Comparison of ENCODE assay signal across 13 mouse cellular contexts in genomic region chr5:137539291-137539801, GRCm38 (mm10). TPM values are rescaled to one million over a fixed set of nuclear protein-coding genes. Genes with fewer than 3 reads are reported as not detected.
DNase-seq lines count a peak whose midpoint lies in the region; ATAC-seq and TF ChIP-seq lines count a peak whose summit lies in the region.
"Had no signal": no experiment of that assay in that cellular context is flagged by ENCODE, and none has a peak within 500 bp of the region (broad histone marks: within the 10 kb centered on the region; RNA-seq: fewer than 3 reads in every experiment).

No protein-coding gene starts in this region.

- H3K4me2 ChIP-seq in intestine, postnatal 0 days (replicated peaks; ENCODE audit: low read depth) = no peak overlapping the region
- H3K4me2 ChIP-seq in intestine, embryonic 16.5 days (ENCODE audit: low read depth, low read length) = no peak overlapping the region
- no peak overlapping the region for H3K4me2 ChIP-seq in midbrain, postnatal 0 days (ENCODE audit: low read depth, low read length, poor library complexity, severe bottlenecking)
- H3K4me2 ChIP-seq: limb, embryonic 15.5 days had no signal

- no peak for TF ChIP-seq CTCF in intestine, postnatal 0 days (IDR thresholded peaks at IDR 0.05; ENCODE audit: low read depth)
- no peak for TF ChIP-seq CTCF in midbrain, postnatal 0 days (IDR thresholded peaks at IDR 0.05)

- H3K4me1 ChIP-seq in intestine, postnatal 0 days (replicated peaks; ENCODE audit: control insufficient read depth, insufficient read depth, low read length) = 0 out of 2 replicates have a peak, but pooled peaks cover 3% of the 10 kb centered on the region
- H3K4me1 ChIP-seq in intestine, embryonic 16.5 days (ENCODE audit: control insufficient read depth, insufficient read depth, low read length) = no peaks in the 10 kb centered on the region
- no peaks in the 10 kb centered on the region for H3K4me1 ChIP-seq in midbrain, postnatal 0 days (ENCODE audit: insufficient read depth, low read length)
- H3K4me1 ChIP-seq: limb, embryonic 15.5 days had no signal

- no peaks in the 10 kb centered on the region for H3K27me3 ChIP-seq in intestine, postnatal 0 days (replicated peaks; ENCODE audit: control insufficient read depth, insufficient read depth, low read length)
- H3K27me3 ChIP-seq in intestine, embryonic 16.5 days (replicated peaks; ENCODE audit: control insufficient read depth, insufficient read depth, low read length) = no peaks in the 10 kb centered on the region
- no peaks in the 10 kb centered on the region for H3K27me3 ChIP-seq in midbrain, postnatal 0 days (ENCODE audit: insufficient read depth, low read length)

- H3K27ac ChIP-seq in intestine, postnatal 0 days (ENCODE audit: low read depth, low read length) = no peak overlapping the region
- H3K27ac ChIP-seq in intestine, embryonic 16.5 days (ENCODE audit: low read length) = no peak overlapping the region
- H3K27ac ChIP-seq in midbrain, postnatal 0 days (ENCODE audit: low read depth, low read length) = no peak overlapping the region
- H3K27ac ChIP-seq: layer of hippocampus, adult 2 months; limb, embryonic 15.5 days had no signal

- DNase-seq in adrenal gland, postnatal 36 days = peak; percentile 55 to 60
- no peak for DNase-seq in adrenal gland, postnatal 10 days
- DNase-seq in right cerebral cortex, postnatal 14 days = peak; percentile 50
- DNase-seq in right cerebral cortex, adult 18-20 months = no peak
- peak; percentile 84 for DNase-seq in midbrain, postnatal 0 days (ENCODE audit: low spot score)
- DNase-seq in urinary bladder, postnatal 10 days (ENCODE audit: low spot score) = no peak
- DNase-seq: B cell, adult 2 months had no signal

- H3K36me3 ChIP-seq in intestine, postnatal 0 days (ENCODE audit: control insufficient read depth, insufficient read depth) = no peaks in the 10 kb centered on the region
- H3K36me3 ChIP-seq in intestine, embryonic 16.5 days (ENCODE audit: control insufficient read depth, insufficient read depth, low read length) = no peaks in the 10 kb centered on the region
- H3K36me3 ChIP-seq in midbrain, postnatal 0 days (ENCODE audit: insufficient read depth, low read length) = no peaks in the 10 kb centered on the region
- H3K36me3 ChIP-seq: limb, embryonic 15.5 days had no signal

- H3K9me3 ChIP-seq in intestine, postnatal 0 days (ENCODE audit: control insufficient read depth) = no peaks in the 10 kb centered on the region
- no peaks in the 10 kb centered on the region for H3K9me3 ChIP-seq in intestine, embryonic 16.5 days (ENCODE audit: control insufficient read depth, low read length)
- no peaks in the 10 kb centered on the region for H3K9me3 ChIP-seq in midbrain, postnatal 0 days (ENCODE audit: low read length)
- H3K9me3 ChIP-seq: limb, embryonic 15.5 days had no signal

- no peak overlapping the region for H3K9ac ChIP-seq in intestine, postnatal 0 days (ENCODE audit: low read depth, low read length)
- no peak overlapping the region for H3K9ac ChIP-seq in intestine, embryonic 16.5 days (ENCODE audit: low read depth, low read length)
- no peak overlapping the region for H3K9ac ChIP-seq in midbrain, postnatal 0 days (replicated peaks; ENCODE audit: low read length, poor library complexity, severe bottlenecking)
- H3K9ac ChIP-seq: limb, embryonic 15.5 days had no signal

- no peak overlapping the region for H3K4me3 ChIP-seq in intestine, postnatal 0 days (ENCODE audit: low read depth, low read length)
- no peak overlapping the region for H3K4me3 ChIP-seq in intestine, embryonic 16.5 days (ENCODE audit: low read length)
- no peak overlapping the region for H3K4me3 ChIP-seq in midbrain, postnatal 0 days (ENCODE audit: low read depth, low read length)
- H3K4me3 ChIP-seq: layer of hippocampus, adult 2 months; limb, embryonic 15.5 days had no signal

- 0 out of 2 replicates have a peak, but pooled peaks have one; percentile 31 for ATAC-seq in intestine, postnatal 0 days
- ATAC-seq in intestine, embryonic 16.5 days = no peak
- ATAC-seq in midbrain, postnatal 0 days (ENCODE audit: low FRiP score) = 0 out of 2 replicates have a peak, but pooled peaks have one; percentile 52

- WGBS in intestine, postnatal 0 days = 58% methylated on average over 7 of the region's 7 CpGs
- 54% methylated on average over 7 of the region's 7 CpGs for WGBS in intestine, embryonic 16.5 days
- 46% methylated on average over 7 of the region's 7 CpGs for WGBS in midbrain, postnatal 0 days

RNA-seq across cellular contexts. Expression of gene Gnb2, which starts 6.0 kb away (rescaled TPM):
- total RNA-seq in adrenal gland, postnatal 36 days (2021) = 100 to 1,000 TPM; 544 to 638 TPM
- total RNA-seq in adrenal gland, postnatal 10 days (2021) = 100 to 1,000 TPM; 592 to 682 TPM
- polyA plus RNA-seq in intestine, postnatal 0 days (2015; fragmentation: Nextera tagmentation; extraction: Ambion mirVana) = 386 and 389 TPM in 2 replicates
- polyA plus RNA-seq in intestine, embryonic 16.5 days (2015; fragmentation: Nextera tagmentation; extraction: Ambion mirVana) = 354 and 363 TPM in 2 replicates
- total RNA-seq in midbrain, postnatal 0 days (2014; rRNA removed) = 1,154 and 1,456 TPM in 2 replicates
- 590 and 632 TPM in 2 replicates for polyA plus RNA-seq in midbrain, postnatal 0 days (2015; fragmentation: Nextera tagmentation; extraction: Ambion mirVana)

RNA-seq across cellular contexts. Expression of gene Epo, which starts 6.3 kb away (rescaled TPM):
- not detected for total RNA-seq in adrenal gland, postnatal 36 days (2021)
- total RNA-seq in adrenal gland, postnatal 10 days (2021) = not detected
- not detected in 2 replicates for polyA plus RNA-seq in intestine, postnatal 0 days (2015; fragmentation: Nextera tagmentation; extraction: Ambion mirVana)
- polyA plus RNA-seq in intestine, embryonic 16.5 days (2015; fragmentation: Nextera tagmentation; extraction: Ambion mirVana) = 0.20 and 0.40 TPM in 2 replicates
- not detected in 2 replicates for total RNA-seq in midbrain, postnatal 0 days (2014; rRNA removed)
- polyA plus RNA-seq in midbrain, postnatal 0 days (2015; fragmentation: Nextera tagmentation; extraction: Ambion mirVana) = not detected in 2 replicates
- total RNA-seq: hematopoietic stem cell, adult 5-6 weeks; layer of hippocampus, adult 2 months had no signal
- polyA plus RNA-seq: limb, embryonic 15.5 days; testis, adult 2 months had no signal

RNA-seq across cellular contexts. Expression of gene Actl6b, which starts 14.0 kb away (rescaled TPM):
- total RNA-seq in adrenal gland, postnatal 36 days (2021) = 1 to 10 TPM; 2.6 to 3.3 TPM
- total RNA-seq in adrenal gland, postnatal 10 days (2021) = 1 to 10 TPM; 3.2 to 4.6 TPM
- 2.1 and 2.9 TPM in 2 replicates for polyA plus RNA-seq in intestine, postnatal 0 days (2015; fragmentation: Nextera tagmentation; extraction: Ambion mirVana)
- 4.4 TPM in 2 replicates for polyA plus RNA-seq in intestine, embryonic 16.5 days (2015; fragmentation: Nextera tagmentation; extraction: Ambion mirVana)
- 248 and 270 TPM in 2 replicates for total RNA-seq in midbrain, postnatal 0 days (2014; rRNA removed)
- 264 and 287 TPM in 2 replicates for polyA plus RNA-seq in midbrain, postnatal 0 days (2015; fragmentation: Nextera tagmentation; extraction: Ambion mirVana)
- total RNA-seq: hematopoietic stem cell, adult 5-6 weeks had no signal

RNA-seq across cellular contexts. Expression of gene Gigyf1, which starts 21.0 kb away (rescaled TPM):
- 10 to 100 TPM; 32.0 to 32.8 TPM for total RNA-seq in adrenal gland, postnatal 36 days (2021)
- total RNA-seq in adrenal gland, postnatal 10 days (2021) = 10 to 100 TPM; 24.2 to 39.1 TPM
- 4.7 and 6.4 TPM in 2 replicates for polyA plus RNA-seq in intestine, postnatal 0 days (2015; fragmentation: Nextera tagmentation; extraction: Ambion mirVana)
- polyA plus RNA-seq in intestine, embryonic 16.5 days (2015; fragmentation: Nextera tagmentation; extraction: Ambion mirVana) = 7.4 and 7.8 TPM in 2 replicates
- total RNA-seq in midbrain, postnatal 0 days (2014; rRNA removed) = 23.6 and 30.8 TPM in 2 replicates
- polyA plus RNA-seq in midbrain, postnatal 0 days (2015; fragmentation: Nextera tagmentation; extraction: Ambion mirVana) = 16.3 and 17.8 TPM in 2 replicates

RNA-seq across cellular contexts. Expression of gene Tfr2, which starts 30.3 kb away (rescaled TPM):
- 1 to 10 TPM in 1 of 2 experiments, under 1 TPM in 1; 0.95 to 1.1 TPM for total RNA-seq in adrenal gland, postnatal 36 days (2021)
- total RNA-seq in adrenal gland, postnatal 10 days (2021) = 10 to 100 TPM; 18.8 to 42.1 TPM
- 0.27 and 0.50 TPM in 2 replicates for polyA plus RNA-seq in intestine, postnatal 0 days (2015; fragmentation: Nextera tagmentation; extraction: Ambion mirVana)
- polyA plus RNA-seq in intestine, embryonic 16.5 days (2015; fragmentation: Nextera tagmentation; extraction: Ambion mirVana) = 1.1 and 1.3 TPM in 2 replicates
- 22.3 and 29.6 TPM in 2 replicates for total RNA-seq in midbrain, postnatal 0 days (2014; rRNA removed)
- 21.7 and 22.7 TPM in 2 replicates for polyA plus RNA-seq in midbrain, postnatal 0 days (2015; fragmentation: Nextera tagmentation; extraction: Ambion mirVana)

Comparison
In these comparisons a context has a peak if more than half of its experiments do, and no peak if none do; other contexts are left out.
1. DNase-seq: peak in adrenal gland, postnatal 36 days (2 of 2), right cerebral cortex, postnatal 14 days (single experiment) and midbrain, postnatal 0 days (single experiment); none in adrenal gland, postnatal 10 days (single experiment), right cerebral cortex, adult 18-20 months (single experiment) and urinary bladder, postnatal 10 days (single experiment).
2. RNA of gene Actl6b, which starts 14.0 kb away (total RNA-seq): 248 to 270 TPM in midbrain, postnatal 0 days; 3.2 to 4.6 TPM in adrenal gland, postnatal 10 days and 2.6 to 3.3 TPM in adrenal gland, postnatal 36 days; every median in the first group is over 10 times any median in the second.